Mouse (Mus musculus): ENCODE data around the gene Nt5dc3. TPM values are rescaled to one million over a fixed set of nuclear protein-coding genes. Genes with fewer than 3 reads are reported as not detected.

Gene Nt5dc3
- total RNA-seq, 2 experiments from 2014 or later: 1.1 to 4.6 TPM

DNA sequence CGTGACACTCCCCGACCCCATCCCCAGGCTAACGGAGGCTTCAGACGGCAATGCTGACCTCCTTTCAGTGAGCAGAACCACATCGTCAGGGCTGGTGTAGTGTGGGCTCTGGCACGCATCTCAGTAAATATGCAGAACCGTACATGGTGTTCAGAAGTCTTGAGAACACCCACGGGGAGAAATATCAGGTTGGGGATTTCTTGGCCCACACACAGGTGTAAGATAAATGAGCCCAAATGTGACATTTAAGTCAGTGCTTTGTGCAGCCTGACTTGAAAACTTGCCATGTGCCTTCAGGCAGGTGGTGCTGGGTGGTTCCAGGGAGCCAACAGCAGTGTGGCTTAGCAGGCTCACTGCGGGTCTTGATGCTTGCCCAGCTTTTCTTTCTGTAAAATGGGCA lies 31.2 kb downstream of the Nt5dc3 start:
- no peak for ATAC-seq (replicated peaks; ENCODE audit: low FRiP score, poor library complexity, severe bottlenecking)

DNA sequence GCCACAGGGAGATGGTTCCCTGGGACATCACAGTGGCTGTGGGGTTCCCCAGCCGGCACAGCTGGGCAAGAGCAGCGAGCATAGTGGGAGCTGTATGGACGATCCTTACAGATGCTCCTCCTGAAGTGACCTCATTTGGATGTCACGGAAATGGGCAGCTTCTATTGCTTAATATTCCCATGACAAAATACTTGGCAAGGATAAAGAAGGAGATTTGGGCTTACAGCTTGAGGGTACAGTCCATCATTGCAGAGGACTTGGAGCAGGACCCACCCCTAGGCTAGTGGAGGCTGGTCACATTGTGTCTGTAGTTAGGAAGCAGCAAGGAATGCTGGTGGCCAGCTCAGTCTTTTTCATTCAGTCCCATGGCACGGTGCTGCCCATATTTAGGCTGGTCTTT lies 31.8 kb downstream of the Nt5dc3 start:
- ATAC-seq (replicated peaks; ENCODE audit: low FRiP score, poor library complexity, severe bottlenecking): no peak

DNA sequence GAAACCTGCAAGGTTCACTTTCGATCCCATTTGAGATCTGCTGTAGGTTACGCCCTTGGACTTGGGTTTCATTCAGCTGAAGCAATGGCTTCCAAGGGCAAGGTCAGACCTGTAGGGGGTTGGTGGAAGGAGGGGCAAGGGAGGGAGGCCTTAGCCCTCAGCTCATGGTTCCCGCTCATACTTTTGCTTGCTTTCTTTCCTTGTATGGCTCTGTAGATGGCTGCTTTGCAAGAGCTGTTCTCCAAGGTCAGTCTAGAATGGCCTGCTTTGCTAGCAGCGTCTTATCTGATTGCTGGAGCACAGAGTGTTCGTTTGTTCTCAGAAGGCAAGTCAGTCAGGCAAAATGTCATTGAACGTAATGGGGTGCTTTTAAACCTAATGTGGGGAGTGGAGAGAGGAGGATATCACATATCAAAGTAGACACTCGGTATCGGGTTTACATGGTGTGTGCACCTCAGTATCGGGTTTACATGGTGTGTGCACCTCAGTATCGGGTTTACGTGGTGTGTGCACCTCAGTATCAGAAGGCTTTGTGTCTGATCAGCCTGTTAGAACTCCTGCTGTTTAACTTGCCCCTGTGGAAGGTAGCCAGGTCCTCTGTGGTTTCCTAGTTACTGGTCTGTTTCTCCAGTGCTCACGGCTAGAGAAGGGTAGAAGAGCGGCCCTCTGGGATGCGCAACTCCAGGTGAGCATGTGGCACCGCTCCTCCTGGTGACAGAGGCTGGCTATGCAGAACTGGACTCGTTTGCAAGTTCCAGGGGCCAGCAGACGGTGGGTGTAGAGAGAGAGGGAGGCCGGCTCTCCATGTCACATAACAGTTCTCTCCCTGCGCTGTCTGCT lies 35.7 kb downstream of the Nt5dc3 start:
- ATAC-seq (replicated peaks; ENCODE audit: low FRiP score, poor library complexity, severe bottlenecking): no peak

DNA sequence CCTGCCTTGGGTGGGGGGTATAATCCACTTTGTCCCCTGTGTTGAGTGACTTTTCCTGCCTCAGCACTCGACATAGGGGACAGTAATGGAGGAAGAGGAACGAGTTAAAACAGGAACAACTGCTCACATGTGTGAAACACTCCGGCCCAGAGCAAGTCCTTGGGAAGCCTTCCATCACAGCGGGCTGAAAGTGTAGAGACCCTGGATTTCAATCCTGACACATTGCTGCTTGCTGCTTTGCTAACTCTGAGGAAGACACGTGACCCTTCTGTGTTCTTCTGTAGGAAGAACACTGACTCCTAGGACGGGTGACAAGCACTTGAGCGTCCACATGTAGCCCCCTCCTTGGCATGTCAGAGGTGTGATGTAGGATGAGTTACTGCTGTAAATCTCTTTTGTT lies 36.3 kb downstream of the Nt5dc3 start:
- ATAC-seq (replicated peaks; ENCODE audit: low FRiP score, poor library complexity, severe bottlenecking): no peak

DNA sequence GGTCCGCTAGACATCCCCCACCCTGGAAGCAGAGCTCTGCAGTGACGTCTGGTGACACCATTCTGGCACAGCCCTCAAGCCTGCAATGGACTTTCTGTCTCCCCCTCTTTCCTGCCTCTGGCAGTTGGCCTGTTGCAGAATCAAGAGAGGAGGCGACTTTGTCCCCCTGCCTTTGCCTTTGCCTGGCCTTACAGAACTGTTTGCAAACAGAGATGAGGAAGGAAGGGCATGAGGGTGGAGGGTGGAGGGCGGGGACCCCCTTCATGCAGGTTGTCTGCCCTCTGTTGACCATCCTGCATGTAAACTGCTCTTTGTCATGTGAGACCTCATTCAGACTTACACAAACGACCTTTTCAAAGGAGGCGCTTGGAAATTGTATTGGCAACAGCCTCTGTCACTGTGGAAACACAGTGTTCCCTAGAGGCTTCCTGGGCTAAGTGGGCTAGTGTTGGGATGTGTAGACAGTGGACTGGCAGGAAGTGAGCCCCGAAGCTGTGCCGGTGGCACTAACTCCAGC lies 40.9 kb downstream of the Nt5dc3 start:
- ATAC-seq (replicated peaks; ENCODE audit: low FRiP score, poor library complexity, severe bottlenecking): no peak

DNA sequence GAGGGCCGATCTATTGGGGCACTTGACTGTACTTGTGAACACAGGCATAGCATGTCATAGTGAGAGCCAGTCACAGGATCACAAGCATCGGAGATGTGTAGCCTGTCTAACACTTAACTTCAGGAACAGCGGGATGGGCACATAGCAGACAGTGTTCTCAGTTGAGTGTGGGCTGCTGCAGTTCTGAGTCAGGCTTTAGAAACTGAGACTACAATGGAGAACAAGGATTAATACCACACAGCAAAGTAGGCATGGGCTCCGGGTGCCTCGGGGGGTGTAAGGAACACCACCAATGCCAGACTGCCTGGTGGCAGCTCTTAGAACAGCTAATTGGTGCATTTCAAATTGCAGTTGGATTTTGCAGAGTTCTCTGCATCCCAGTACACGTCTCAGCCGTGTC lies 42.2 kb downstream of the Nt5dc3 start:
- ATAC-seq (replicated peaks; ENCODE audit: low FRiP score, poor library complexity, severe bottlenecking): no peak

DNA sequence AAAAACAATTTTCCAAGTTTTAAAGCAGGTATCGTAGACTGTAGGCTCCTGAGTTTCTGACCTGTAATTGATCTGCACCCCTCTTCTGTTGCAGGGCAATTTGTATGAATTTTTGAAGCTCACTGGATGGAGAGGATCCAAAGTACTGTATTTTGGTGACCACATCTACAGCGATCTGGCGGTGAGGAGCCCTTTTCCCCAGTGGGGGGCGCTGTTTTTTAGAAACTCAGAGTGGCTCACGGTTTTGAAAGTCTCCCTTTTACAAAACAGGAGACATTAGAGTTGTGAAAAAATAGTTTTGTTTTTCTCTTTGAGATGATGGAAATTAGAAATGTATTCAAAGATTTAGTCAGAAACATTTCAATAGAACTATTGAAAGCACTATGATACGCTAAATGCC lies 45.3 kb downstream of the Nt5dc3 start:
- ATAC-seq (replicated peaks; ENCODE audit: low FRiP score, poor library complexity, severe bottlenecking): no peak

DNA sequence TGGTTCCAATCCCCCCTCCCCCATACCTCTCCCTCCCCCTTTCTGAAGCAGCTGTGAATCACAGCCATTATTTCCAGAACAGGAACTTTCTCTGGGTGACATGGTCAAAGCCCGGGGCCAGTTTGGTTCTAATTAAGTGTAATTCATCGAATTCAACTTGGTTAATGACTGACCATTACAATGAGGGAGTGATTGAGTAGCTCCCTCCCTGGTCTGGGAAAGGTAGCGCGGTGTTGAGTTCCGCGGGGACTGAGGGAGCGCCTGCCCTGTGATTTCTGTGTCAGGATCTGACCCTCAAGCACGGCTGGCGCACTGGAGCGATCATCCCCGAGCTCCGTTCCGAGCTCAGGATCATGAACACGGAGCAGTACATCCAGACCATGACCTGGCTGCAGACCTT lies 46.1 kb downstream of the Nt5dc3 start:
- no peak for ATAC-seq (replicated peaks; ENCODE audit: low FRiP score, poor library complexity, severe bottlenecking)

DNA sequence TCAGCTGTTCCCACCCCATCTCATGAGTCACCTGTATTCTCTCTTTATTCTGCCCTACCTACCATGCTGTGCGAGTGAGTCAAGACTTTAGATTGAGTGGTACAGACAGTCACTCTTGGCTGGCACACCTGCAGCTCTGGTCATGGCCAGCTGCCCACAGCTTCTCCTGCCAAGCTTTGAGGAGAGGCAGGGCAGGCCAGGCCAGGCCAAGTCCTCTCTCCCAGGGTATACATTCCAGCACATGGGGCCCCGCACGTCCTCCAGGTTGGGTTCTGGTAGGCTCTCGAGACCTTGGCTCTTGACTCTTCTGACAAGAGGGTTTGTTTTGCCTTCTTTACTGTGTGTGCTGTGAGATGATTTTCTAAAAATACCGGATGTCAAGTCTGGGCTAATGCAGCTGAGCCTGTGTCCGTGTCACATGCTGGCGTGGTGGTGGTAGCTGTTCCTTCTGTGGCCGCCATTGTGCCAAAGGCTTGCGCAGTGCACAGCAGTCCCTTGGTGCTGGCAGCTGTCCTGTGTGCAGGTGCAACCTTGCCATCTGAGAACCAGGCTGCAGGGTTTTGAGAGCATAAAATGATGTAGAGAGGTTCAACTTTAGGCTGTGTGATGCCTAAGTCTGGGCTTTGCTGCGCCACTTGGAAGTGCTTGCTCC lies 47.2 kb downstream of the Nt5dc3 start:
- ATAC-seq (replicated peaks; ENCODE audit: low FRiP score, poor library complexity, severe bottlenecking): no peak

DNA sequence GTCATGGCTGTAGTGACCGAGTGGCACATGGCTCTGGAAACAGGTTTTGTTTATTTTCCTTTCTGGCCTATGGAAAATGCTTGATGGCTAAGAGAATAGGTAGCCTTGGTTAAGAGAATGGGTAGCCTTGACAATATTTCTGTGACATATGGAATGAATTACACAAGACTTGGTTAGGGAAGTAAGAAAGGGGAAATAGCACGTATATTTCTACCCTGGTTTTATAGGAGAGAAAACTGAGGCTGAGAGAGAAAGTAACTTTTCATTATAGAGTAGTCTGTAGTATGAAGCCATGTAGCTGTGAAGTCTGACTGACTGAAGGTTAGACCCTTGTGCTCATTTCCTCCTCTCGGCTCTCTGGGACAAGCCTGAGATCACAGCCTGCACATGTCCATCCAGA lies 48.1 kb downstream of the Nt5dc3 start:
- no peak for ATAC-seq (replicated peaks; ENCODE audit: low FRiP score, poor library complexity, severe bottlenecking)

DNA sequence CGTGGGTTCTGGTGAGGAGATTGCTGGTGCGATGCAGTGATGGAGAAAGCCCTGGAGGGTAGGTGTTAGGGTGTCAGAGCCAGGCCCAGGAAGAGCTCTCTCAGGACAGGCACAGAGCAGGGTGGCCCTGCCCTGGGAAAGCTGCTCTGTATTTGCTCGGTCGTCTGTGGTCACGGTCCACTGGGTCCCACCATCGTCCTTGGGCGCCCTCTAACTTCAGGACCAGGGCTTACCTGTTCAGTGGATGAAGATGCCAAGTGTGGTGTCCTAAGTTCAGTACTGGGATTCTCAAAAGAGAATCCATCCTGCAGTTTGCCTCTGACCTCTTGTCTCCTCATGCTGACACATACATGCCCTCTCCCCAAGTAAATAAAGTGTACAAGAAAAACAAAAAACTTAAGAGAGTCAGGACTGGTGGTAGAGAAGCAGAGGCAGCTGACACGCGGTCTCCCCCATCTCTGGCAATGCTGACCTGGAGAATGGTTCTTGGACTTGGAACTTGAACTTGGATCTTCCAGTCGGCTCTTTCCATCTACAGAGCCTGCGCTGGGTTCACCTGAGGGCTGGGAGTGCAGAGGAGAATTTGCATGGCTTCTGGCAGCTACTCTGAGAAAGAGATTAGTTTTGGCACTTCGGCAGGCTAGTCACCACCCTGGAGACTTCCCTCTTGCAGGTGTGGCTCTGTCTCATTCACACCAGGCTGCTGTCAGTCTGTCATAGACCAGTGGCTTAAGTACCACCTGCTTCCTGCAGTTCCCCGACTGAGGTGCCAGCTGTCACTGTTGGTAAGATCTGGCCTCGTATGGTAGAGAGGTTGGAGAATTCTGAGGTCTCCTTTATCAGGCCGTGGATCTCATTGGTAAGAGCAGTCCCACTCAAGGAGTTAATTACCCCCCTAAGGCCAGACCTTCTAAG lies 49.7 kb downstream of the Nt5dc3 start:
- no peak for ATAC-seq (replicated peaks; ENCODE audit: low FRiP score, poor library complexity, severe bottlenecking)

DNA sequence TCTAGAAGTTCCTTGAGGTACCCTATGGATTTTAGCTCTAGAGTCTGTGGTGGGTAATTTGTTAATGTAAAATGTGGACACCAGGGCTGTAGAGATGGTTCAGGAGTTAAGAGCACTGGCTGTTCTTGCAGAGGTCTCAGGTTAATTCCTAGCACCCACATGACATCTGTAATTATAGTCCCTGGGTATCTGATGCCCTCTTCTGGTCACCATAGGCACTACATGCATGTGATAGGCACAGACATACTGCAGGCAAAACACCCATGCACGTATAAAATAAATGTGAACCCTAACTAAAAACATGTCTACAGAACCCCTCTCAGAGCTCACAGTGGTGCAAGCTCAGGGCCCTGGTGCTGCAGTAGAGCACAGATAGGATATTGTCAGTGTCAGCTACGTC lies 50.7 kb downstream of the Nt5dc3 start:
- no peak for ATAC-seq (replicated peaks; ENCODE audit: low FRiP score, poor library complexity, severe bottlenecking)

DNA sequence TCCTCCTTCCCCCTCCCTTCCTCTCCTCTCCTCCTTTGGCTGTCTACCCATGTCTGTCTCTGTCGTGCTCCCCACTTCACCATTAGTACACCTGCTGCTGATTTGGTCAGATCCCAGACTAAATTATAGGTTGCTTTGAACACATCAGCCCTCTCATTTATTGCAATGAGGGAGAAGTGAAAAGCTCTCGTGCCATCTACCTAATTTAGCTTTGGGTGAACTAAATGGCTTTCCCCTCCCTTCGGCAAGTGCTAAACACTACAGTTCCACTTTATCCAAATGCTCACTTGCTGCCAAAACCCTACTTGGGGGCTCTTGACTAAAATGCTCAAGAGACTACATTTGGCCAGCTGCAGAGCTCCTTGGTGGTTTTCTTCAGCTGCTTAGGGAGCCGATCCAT lies 58.0 kb downstream of the Nt5dc3 start:
- ATAC-seq (replicated peaks; ENCODE audit: low FRiP score, poor library complexity, severe bottlenecking): no peak

DNA sequence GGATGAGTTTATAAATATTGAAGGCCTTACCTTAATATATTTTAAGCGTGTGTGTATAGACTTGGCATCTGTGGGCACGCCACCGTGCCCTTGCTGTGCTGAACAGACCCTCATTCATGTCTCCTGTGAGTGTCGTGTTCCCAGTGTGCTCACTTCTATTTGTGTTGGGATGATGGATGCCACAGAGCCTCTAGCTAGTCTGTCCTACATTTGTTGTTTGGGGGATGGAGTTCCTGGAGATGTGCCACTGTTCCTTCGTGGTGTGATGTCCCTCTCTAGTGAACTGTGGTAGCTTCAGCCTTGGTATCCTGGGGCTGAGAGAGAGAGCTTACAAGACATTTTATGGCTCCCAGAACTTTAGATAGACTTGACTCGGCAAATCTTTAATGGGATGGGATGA lies 60.0 kb downstream of the Nt5dc3 start:
- ATAC-seq (replicated peaks; ENCODE audit: low FRiP score, poor library complexity, severe bottlenecking): no peak

DNA sequence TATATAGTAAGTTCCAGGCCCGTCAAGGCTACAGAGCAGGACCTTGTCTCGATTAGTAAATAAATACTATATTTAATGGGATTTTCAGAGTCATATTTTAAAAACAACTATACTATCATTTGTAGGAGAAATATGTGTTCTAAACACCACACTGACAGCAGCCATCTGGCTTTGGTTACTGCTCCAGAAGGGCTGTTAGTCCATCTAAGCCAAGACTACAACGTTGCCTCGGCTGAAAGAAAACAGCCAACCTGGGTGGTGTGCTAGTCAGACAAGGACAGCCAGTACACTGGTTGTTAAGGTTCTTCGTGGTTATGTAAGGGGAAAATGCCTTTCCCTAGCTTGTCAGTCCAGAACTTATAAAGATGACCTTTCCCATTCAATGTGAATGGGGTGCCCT lies 63.9 kb downstream of the Nt5dc3 start:
- no peak for ATAC-seq (replicated peaks; ENCODE audit: low FRiP score, poor library complexity, severe bottlenecking)

DNA sequence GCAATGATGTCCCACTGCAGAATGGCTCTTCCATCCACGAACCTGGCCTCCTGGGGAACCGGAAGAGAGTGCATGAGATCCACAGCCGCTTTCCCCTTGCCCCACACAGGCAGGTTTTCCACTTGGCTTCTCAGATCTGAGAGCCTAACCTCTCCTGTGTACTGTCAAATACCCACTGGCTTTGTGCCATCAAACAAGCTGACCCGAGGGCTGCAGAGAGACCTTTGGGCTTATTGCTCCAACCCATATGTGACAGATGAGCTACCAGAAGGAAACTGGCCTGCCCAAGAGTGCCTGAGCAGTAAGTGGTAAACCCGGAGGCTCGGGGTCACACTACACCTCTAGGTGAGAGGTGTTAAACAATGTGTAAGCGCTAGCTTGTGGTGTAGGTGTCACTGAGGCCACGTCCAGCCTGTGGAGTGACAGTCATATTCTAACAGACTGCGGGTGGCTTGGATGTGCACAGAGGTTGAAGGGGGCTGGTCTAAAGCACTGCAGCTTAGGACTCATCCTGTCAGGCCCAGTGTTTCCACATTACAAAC lies 68.2 kb downstream of the Nt5dc3 start:
- no peak for ATAC-seq (replicated peaks; ENCODE audit: low FRiP score, poor library complexity, severe bottlenecking)

DNA sequence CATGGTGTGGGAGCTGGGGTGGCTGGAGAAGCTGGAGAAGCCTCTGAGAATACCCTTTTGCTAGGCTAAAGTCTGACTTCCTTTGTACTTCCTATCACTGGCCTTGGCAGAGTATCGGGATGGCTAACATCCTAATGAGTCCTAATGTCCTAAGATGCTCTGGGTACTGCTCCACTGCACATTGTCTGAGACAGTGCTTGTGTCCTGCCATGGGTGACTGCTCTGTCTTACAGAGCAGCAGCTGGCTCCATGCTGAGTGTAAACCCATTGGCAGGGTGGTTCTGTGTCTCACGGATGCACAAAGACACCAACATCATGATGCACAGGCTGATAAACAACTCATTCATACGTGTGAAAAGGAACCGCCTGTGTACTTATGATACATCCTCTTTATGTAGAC lies 70.3 kb downstream of the Nt5dc3 start:
- ATAC-seq (replicated peaks; ENCODE audit: low FRiP score, poor library complexity, severe bottlenecking): no peak

DNA sequence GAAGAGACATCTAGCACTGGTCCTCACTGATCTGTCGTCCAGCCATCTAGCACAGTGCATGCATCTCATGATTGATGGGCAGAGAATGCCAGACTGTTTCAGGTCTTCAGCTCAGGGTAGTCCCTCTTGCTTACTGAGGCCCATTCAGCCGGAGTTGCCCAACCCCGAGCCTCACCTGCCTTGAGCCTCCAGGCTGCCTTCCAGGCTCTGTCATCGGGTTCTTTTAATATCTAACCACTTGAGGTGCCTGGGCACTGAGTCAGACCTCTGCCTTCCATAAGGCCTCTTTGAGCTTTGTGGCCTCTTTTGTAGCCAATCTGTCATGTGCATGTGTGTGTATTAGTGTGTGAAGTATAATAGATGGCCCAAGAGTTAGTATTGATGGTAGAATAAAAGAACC lies 70.7 kb downstream of the Nt5dc3 start:
- no peak for ATAC-seq (replicated peaks; ENCODE audit: low FRiP score, poor library complexity, severe bottlenecking)

DNA sequence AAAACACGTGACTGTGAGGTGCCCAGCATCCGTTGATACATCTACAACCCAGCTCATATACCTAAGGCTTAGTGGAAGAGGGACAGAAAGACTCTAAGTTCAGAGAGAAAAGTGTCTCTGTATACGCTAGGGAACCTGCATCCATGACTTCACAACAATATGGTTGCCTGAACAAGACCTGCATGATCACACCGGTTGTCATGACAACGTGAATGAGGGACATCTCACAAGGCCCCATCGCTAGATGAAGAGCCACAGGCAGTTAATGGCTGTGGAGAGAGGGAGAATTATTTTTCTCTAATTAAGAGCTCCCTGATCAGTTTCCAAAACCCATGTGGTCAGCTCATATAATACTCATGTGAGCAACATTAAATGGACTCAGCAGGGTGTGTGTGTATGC lies 73.4 kb downstream of the Nt5dc3 start:
- no peak for ATAC-seq (replicated peaks; ENCODE audit: low FRiP score, poor library complexity, severe bottlenecking)

DNA sequence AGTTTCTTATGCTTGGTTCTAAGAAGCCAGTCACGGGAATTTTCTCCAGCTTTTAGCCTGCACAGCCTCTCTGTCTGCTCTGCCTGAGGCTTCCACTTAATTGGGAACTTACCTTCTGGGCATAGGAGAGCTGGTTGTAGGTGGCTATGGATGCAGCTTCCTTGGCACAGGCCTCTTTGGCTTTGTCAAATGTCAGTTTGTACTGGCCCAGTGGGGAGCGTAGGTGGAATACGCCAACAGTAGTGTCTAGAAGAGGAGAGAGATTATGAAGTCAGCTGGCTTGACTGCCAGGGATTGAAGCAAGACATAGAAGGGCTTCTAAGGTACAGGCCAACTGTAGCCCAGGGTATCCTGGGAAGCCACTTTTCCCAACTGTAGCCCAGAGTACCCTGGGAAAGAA lies 74.6 kb downstream of the Nt5dc3 start:
- no peak for ATAC-seq (replicated peaks; ENCODE audit: low FRiP score, poor library complexity, severe bottlenecking)

All from erythroid progenitor cell, adult 5-6 weeks (primary cell).